Mouse (Mus musculus) adrenal gland, adult 10 weeks (tissue): Measurements from ENCODE around the gene Gata1. TPM values are rescaled to one million over a fixed set of nuclear protein-coding genes. Genes with fewer than 3 reads are reported as not detected.

Source experiments
- polyA plus RNA-seq: library from polyadenylated mRNA; stranded (reverse); fragments of 350-450 nt; fragmentation: Illumina TruSeq; extraction: RNeasy Lipid Tissue Mini Kit (QIAGEN cat#74804); gene quantifications from one replicate; pipeline ENCODE4 v1.2.3, GENCODE M21; 2014; ENCODE audit warnings: low read depth, low replicate concordance

Gene Gata1
- polyA plus RNA-seq = not detected

DNA sequence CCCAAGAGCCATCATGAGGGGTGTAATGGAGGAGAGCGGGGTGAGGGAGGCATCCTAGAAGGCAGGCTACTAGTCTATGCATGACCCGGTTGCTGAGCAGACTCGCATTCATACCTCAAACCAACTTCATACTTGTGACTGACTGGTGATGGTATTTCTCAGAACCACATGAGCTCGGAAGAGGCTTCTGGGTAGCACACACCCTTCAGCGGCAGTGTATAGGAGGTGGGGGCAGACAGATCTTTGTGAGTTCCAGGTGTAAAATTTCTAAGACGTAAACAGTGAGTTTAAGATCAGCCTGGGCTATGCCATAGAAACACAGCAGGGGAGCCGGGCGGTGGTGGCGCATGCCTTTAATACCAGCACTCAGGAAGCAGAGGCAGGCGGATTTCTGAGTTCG lies at the start of gene Gata1:
Gene Gata1 (minus strand): TSS at position 180 of the 400 bp plus-strand sequence.

DNA sequence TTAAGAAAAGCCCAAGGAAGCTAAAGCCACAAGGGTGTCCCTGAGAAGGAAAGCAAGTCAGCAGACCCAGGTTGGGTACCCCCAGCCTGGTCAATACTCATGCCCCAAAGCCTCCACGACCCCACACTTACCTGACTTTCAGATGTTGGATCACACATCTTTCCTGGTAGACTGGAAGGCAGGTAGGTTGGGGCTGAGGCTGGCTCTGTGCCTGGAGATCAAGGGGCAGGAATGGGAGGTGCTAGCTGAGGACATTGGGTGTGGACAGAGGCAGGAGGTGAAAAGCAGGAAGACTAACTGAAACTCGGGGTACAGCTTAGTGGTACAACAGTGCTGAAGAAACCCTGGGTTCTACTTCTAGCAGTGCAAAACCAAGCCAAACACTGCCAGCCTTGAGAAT lies 40.4 kb upstream of the Gata1 start, which contains the start of gene Glod5:
Gene Glod5 (minus strand): TSS at position 207 of the 400 bp plus-strand sequence.

DNA sequence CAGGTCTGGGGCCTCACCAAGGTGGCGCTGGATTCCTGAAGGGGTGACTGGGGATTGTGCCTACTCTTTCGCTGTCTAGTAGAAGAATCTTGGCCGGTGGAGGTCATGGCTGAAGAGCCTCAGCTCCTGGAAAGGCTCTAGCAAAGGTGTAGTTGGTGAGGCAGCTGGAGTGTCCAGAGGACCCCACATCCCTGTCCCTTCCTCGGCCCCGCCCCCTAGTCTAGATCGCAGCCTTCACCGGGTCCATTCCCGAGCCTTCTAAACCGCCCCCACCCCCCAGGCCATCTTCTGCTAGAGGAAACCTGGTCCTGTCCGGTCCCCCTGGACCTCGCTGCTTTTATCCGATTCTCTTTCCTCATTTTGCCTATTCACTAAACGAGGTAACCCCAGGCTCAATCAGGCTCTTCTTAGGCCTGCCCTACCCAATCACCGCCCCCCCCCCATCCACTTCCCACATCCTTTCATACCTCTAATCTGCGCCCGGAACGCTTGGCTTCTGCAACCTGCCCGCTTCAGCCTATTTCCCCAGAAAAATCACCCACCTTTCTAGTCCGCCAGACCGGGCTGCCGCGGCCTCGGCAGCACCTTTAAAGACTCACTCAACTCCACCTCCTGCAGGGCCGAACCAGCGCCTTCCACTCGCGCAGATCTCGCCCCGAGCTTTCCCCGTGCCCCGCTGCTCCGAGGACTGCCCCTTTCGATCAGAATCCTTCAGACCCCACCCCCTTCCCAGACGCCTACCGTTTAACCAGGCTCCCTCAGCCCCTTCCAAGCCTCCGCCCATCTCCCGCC lies 30.6 kb downstream of the Gata1 start, which contains the start of gene Hdac6:
Gene Hdac6 (minus strand): TSS at position 782 of the 792 bp plus-strand sequence.

DNA sequence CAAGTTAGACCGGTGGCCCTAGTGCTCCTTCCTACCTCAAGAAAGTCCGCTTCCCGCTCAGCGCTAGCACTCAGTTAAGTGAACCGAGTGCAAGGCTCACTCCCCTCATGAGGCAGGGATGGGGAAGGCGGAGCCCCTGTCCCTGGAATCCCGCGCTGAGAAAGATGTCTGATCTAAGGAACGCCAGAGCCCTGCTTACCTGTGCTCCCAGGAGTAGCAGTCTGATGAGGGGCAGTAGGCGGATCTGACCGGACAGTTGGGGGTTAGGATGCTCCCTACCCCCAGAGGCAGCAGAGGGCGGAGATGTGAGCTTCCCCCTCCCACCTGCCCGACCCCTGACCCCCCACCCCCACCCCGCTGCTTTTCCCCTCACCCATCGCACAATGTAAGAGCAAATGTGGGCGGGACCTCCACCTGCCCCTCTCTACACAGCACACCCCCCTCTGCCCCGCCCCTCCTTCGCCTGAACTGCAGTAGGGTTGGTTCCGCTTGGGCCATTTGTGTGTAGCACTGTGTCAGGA lies 49.5 kb downstream of the Gata1 start, which contains the start of gene Eras:
Gene Eras (minus strand): TSS at position 338 of the 521 bp plus-strand sequence.

DNA sequence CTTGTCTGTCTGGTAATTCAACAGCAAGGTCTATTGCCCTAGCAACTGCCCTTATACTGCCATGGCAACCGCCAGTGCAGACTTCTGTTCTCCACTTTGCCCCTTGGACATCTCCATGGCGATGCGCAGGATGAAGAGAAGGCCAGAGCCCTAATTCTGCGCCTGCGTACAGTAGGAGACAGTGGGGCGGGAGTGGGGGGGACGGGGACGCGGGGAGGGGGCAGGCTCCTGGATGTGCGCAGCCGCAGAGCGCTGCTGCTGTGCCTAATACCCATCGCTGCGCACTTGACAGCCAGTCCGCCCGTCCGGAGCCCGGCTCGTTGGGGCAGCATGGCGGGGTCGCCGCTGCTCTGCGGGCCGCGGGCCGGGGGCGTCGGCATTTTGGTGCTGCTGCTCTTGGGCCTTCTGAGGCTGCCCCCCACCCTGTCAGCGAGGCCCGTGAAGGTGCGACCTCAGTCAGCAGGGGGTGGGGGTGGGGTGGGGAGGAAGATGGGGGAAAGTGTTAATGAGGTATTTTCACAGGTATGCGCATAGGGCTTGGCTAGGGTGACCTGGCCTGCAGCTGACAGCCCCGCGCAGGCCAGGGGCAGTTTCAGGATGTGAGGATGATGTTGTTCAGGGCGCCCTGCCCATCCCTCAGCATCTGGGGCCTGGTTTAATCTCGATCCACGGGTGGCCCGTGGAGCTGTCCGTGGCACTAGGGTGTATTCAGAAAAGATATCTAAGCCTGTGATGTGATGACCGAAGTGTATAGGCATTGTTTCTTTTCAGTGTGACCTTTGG lies 58.1 kb downstream of the Gata1 start, which contains the start of gene Pcsk1n:
Gene Pcsk1n (plus strand): TSS at position 222 of the 783 bp plus-strand sequence.

Other genes starting within 250 kb of the Gata1 start
- gene Praf2, start 249.6 kb downstream of the Gata1 start, polyA plus RNA-seq = 8.2 TPM
- 0.23 TPM for gene Ccdc120, start 227.2 kb downstream of the Gata1 start, polyA plus RNA-seq
- gene Tfe3, start 215.5 kb downstream of the Gata1 start, polyA plus RNA-seq = 10.4 TPM
- 28.3 TPM for gene Gripap1, start 188.3 kb downstream of the Gata1 start, polyA plus RNA-seq
- 1.5 TPM for gene Kcnd1, start 155.8 kb downstream of the Gata1 start, polyA plus RNA-seq
- 35.6 TPM for gene Otud5, start 136.7 kb downstream of the Gata1 start, polyA plus RNA-seq
- gene Pim2, start 99.8 kb downstream of the Gata1 start, polyA plus RNA-seq = 9.1 TPM
- 7.2 TPM for gene Slc35a2, start 94.0 kb downstream of the Gata1 start, polyA plus RNA-seq
- 45.8 TPM for gene Pqbp1, start 78.8 kb downstream of the Gata1 start, polyA plus RNA-seq
- 7.5 TPM for gene Timm17b, start 78.7 kb downstream of the Gata1 start, polyA plus RNA-seq
- not detected for gene Gm10491, start 70.2 kb downstream of the Gata1 start, polyA plus RNA-seq
- not detected for gene Gm10490, start 68.5 kb downstream of the Gata1 start, polyA plus RNA-seq
- not detected for gene Pcsk1n, start 58.2 kb downstream of the Gata1 start, polyA plus RNA-seq
- gene Eras, start 49.5 kb downstream of the Gata1 start, polyA plus RNA-seq = not detected
- 1.9 TPM for gene Hdac6, start 30.2 kb downstream of the Gata1 start, polyA plus RNA-seq
- not detected for gene Glod5, start 40.4 kb upstream of the Gata1 start, polyA plus RNA-seq
- gene Suv39h1, start 96.7 kb upstream of the Gata1 start, polyA plus RNA-seq = 7.9 TPM
- 0.64 TPM for gene Was, start 112.4 kb upstream of the Gata1 start, polyA plus RNA-seq
- gene Wdr13, start 154.8 kb upstream of the Gata1 start, polyA plus RNA-seq = 69.2 TPM
- gene Rbm3, start 167.8 kb upstream of the Gata1 start, polyA plus RNA-seq = 286 TPM
- 0.64 TPM for gene Tbc1d25, start 198.1 kb upstream of the Gata1 start, polyA plus RNA-seq
- 23.3 TPM for gene Ebp, start 215.4 kb upstream of the Gata1 start, polyA plus RNA-seq
- 3.0 TPM for gene Porcn, start 228.5 kb upstream of the Gata1 start, polyA plus RNA-seq